Mouse (Mus musculus): ENCODE data around the gene Tcf7l2. TPM values are rescaled to one million over a fixed set of nuclear protein-coding genes. Genes with fewer than 3 reads are reported as not detected.

Tcf7l2 gene
- total and polyA plus RNA-seq, 2 experiments, result 3.2 to 14.6 TPM

GRCm38 (mm10) chr19:55743001-55743556 lies 1.5 kb downstream of the Tcf7l2 start:
- H3K36me3 ChIP-seq (ENCODE audit: control insufficient read depth, insufficient read depth, low read length), result peaks cover 13% of the 10 kb centered on the region
- no peaks in the 10 kb centered on the region for H3K27me3 ChIP-seq (ENCODE audit: control insufficient read depth, insufficient read depth, low read length)
- WGBS, result under 1% methylated on average over 24 of the region's 38 CpGs

GRCm38 (mm10) chr19:55743557-55744441 lies 2.2 kb downstream of the Tcf7l2 start:
- H3K9ac ChIP-seq (ENCODE audit: low read depth, low read length), result peak overlapping the region; percentile 90
- peak; percentile 94 for DNase-seq (ENCODE audit: extremely low read depth, low read depth, low spot score)
- TF ChIP-seq POLR2A (IDR thresholded peaks at IDR 0.05; ENCODE audit: extremely low read depth, insufficient read depth, low read length), result peak; percentile 83; the same call in 1 of the 2 replicates
- TF ChIP-seq CTCF (IDR thresholded peaks at IDR 0.05; ENCODE audit: low read depth, low read length), result no peak
- H3K79me2 ChIP-seq (ENCODE audit: control insufficient read depth, insufficient read depth, low read length), result peaks cover 21% of the 10 kb centered on the region
- peak overlapping the region; percentile 94 for H3K4me3 ChIP-seq (ENCODE audit: insufficient read depth, low read depth, low read length)
- peaks cover 4% of the 10 kb centered on the region for H3K4me1 ChIP-seq (ENCODE audit: control insufficient read depth, insufficient read depth, low read length)
- H3K36me3 ChIP-seq (ENCODE audit: control insufficient read depth, insufficient read depth, low read length), result peaks cover 16% of the 10 kb centered on the region
- WGBS, result under 1% methylated on average over 47 of the region's 47 CpGs
- peak overlapping the region; percentile 100 for H3K27ac ChIP-seq (replicated peaks; ENCODE audit: insufficient read depth, low read depth, low read length)
- H3K27me3 ChIP-seq (ENCODE audit: control insufficient read depth, insufficient read depth, low read length), result no peaks in the 10 kb centered on the region

More at GRCm38 (mm10) chr19:55743001-55743556, 1.5 kb downstream of the Tcf7l2 start:
- Histone ChIP-seq H3K4me3 (ENCODE audit: insufficient read depth, low read depth, low read length) (peak overlapping the region; percentile 94), H3K4me1 (ENCODE audit: control insufficient read depth, insufficient read depth, low read length) (peaks cover 4% of the 10 kb centered on the region), H3K27ac (replicated peaks; ENCODE audit: insufficient read depth, low read depth, low read length) (peak overlapping the region; percentile 100), H3K79me2 (ENCODE audit: control insufficient read depth, insufficient read depth, low read length) (peaks cover 15% of the 10 kb centered on the region), H3K9ac (ENCODE audit: low read depth, low read length) (peak overlapping the region; percentile 99)
- TF ChIP-seq CTCF (IDR thresholded peaks at IDR 0.05; ENCODE audit: low read depth, low read length), result no peak
- peak; percentile 44; the same call in 1 of the 2 replicates for TF ChIP-seq POLR2A (IDR thresholded peaks at IDR 0.05; ENCODE audit: extremely low read depth, insufficient read depth, low read length)
- DNase-seq (ENCODE audit: extremely low read depth, low read depth, low spot score), result peak; percentile 68

- Histone ChIP-seq H3K9ac (ENCODE audit: low read depth, low read length) (peak overlapping the region; percentile 74), H3K4me1 (ENCODE audit: control insufficient read depth, insufficient read depth, low read length) (peaks cover 4% of the 10 kb centered on the region), H3K79me2 (ENCODE audit: control insufficient read depth, insufficient read depth, low read length) (peaks cover 23% of the 10 kb centered on the region), H3K4me3 (ENCODE audit: insufficient read depth, low read depth, low read length) (peak overlapping the region; percentile 94), H3K27ac (replicated peaks; ENCODE audit: insufficient read depth, low read depth, low read length) (peak overlapping the region; percentile 100), H3K36me3 (ENCODE audit: control insufficient read depth, insufficient read depth, low read length) (peaks cover 18% of the 10 kb centered on the region), H3K27me3 (ENCODE audit: control insufficient read depth, insufficient read depth, low read length) (no peaks in the 10 kb centered on the region)
- 3% methylated on average over 21 of the region's 21 CpGs for WGBS
- peak; percentile 49 for DNase-seq (ENCODE audit: extremely low read depth, low read depth, low spot score)
- TF ChIP-seq CTCF (IDR thresholded peaks at IDR 0.05; ENCODE audit: low read depth, low read length) (no peak), POLR2A (IDR thresholded peaks at IDR 0.05; ENCODE audit: extremely low read depth, insufficient read depth, low read length) (no peak)
These were observed 3.1 kb downstream of the Tcf7l2 start for GRCm38 (mm10) chr19:55744576-55745191.

- H3K27me3 ChIP-seq (ENCODE audit: control insufficient read depth, insufficient read depth, low read length), result no peaks in the 10 kb centered on the region
- peak overlapping the region; percentile 94; the same call in 1 of the 2 replicates for H3K4me3 ChIP-seq (ENCODE audit: insufficient read depth, low read depth, low read length)
- WGBS, result 14% methylated on average over 9 of the region's 9 CpGs
- H3K9ac ChIP-seq (ENCODE audit: low read depth, low read length), result peak overlapping the region; percentile 74
- peak overlapping the region; percentile 100 for H3K27ac ChIP-seq (replicated peaks; ENCODE audit: insufficient read depth, low read depth, low read length)
- H3K36me3 ChIP-seq (ENCODE audit: control insufficient read depth, insufficient read depth, low read length), result peaks cover 18% of the 10 kb centered on the region
- TF ChIP-seq POLR2A (IDR thresholded peaks at IDR 0.05; ENCODE audit: extremely low read depth, insufficient read depth, low read length), result no peak
- no peak for TF ChIP-seq CTCF (IDR thresholded peaks at IDR 0.05; ENCODE audit: low read depth, low read length)
- peak; percentile 53 for DNase-seq (ENCODE audit: extremely low read depth, low read depth, low spot score)
- peaks cover 4% of the 10 kb centered on the region for H3K4me1 ChIP-seq (ENCODE audit: control insufficient read depth, insufficient read depth, low read length)
- H3K79me2 ChIP-seq (ENCODE audit: control insufficient read depth, insufficient read depth, low read length), result peaks cover 25% of the 10 kb centered on the region
These were observed 3.6 kb downstream of the Tcf7l2 start for GRCm38 (mm10) chr19:55745192-55745578.

- Histone ChIP-seq H3K79me2 (ENCODE audit: control insufficient read depth, insufficient read depth, low read length) (peaks cover 36% of the 10 kb centered on the region), H3K4me1 (ENCODE audit: control insufficient read depth, insufficient read depth, low read length) (peaks cover 6% of the 10 kb centered on the region), H3K4me3 (ENCODE audit: insufficient read depth, low read depth, low read length) (no peak overlapping the region), H3K9ac (ENCODE audit: low read depth, low read length) (no peak overlapping the region), H3K27ac (replicated peaks; ENCODE audit: insufficient read depth, low read depth, low read length) (no peak overlapping the region), H3K27me3 (ENCODE audit: control insufficient read depth, insufficient read depth, low read length) (no peaks in the 10 kb centered on the region), H3K36me3 (ENCODE audit: control insufficient read depth, insufficient read depth, low read length) (peaks cover 18% of the 10 kb centered on the region)
- TF ChIP-seq POLR2A (IDR thresholded peaks at IDR 0.05; ENCODE audit: extremely low read depth, insufficient read depth, low read length) (no peak), CTCF (IDR thresholded peaks at IDR 0.05; ENCODE audit: low read depth, low read length) (no peak)
- DNase-seq (ENCODE audit: extremely low read depth, low read depth, low spot score), result no peak
- WGBS, result 77% methylated on average over 5 of the region's 5 CpGs
These were observed 4.6 kb downstream of the Tcf7l2 start for GRCm38 (mm10) chr19:55746241-55746640.

Measured in liver, adult 2 months (tissue).